Comparison of ENCODE assay signal across 8 mouse cellular contexts in the genomic region with DNA sequence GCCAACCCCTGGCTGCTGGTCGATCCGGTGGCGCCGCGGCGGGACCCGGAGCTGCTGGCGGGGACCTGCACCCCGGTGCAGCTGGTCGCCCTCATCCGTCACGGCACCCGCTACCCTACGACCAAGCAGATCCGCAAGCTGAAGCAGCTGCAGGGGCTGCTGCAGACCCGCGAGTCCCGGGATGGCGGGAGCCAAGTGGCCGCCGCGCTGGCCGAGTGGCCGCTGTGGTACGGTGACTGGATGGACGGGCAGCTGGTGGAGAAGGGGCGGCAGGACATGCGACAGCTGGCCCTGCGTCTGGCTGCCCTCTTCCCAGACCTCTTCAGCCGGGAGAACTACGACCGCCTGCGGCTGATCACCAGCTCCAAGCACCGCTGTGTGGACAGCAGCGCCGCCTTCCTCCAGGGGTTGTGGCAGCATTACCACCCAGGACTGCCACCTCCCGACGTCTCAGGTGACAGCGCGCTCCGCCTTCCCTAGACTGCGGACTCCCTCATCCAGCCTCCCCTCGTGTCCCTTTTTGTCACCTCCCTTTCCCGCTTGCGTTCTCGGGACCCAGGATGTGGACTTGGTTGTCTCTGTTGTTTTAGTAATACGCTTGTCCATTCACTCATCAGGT. TPM values are rescaled to one million over a fixed set of nuclear protein-coding genes. Genes with fewer than 3 reads are reported as not detected.
DNase-seq lines count a peak whose midpoint lies in the region; ATAC-seq lines count a peak whose summit lies in the region.
"Not testable (repeated sequence)": the region's sequence is repeated elsewhere in the genome, so short reads cannot be mapped to it uniquely, and the experiment has no call there.

No protein-coding gene starts in this region.

- not testable (repeated sequence) for H3K27me3 ChIP-seq in hindbrain, embryonic 15.5 days

- H3K27ac ChIP-seq in hindbrain, embryonic 15.5 days (replicated peaks), result peak overlapping the region; percentile 91

- peak; percentile 64 for DNase-seq in Muller cell, postnatal 12 days (ENCODE audit: inconsistent ontology term)
- DNase-seq in cerebellum, postnatal 14 days, result peak; percentile 54 to 57
- DNase-seq in gastrocnemius, adult 18-20 months (ENCODE audit: low spot score), result peak; percentile 53
- peak; percentile 60 to 75 for DNase-seq in left cerebral cortex, adult 18-20 months (ENCODE audit: low spot score in 2 of 2)
- DNase-seq in lung, postnatal 4 days, result peak; percentile 76 to 82
- peak; percentile 19 for DNase-seq in retina, postnatal 7 days (ENCODE audit: low read depth, low spot score)
- peak; percentile 82 for DNase-seq in thymus, postnatal 4 days

- H3K9ac ChIP-seq in hindbrain, embryonic 15.5 days, result peak overlapping the region; percentile 85

- H3K4me1 ChIP-seq in hindbrain, embryonic 15.5 days (replicated peaks), result peaks cover 32% of the 10 kb centered on the region

- peak overlapping the region; percentile 78 for H3K4me2 ChIP-seq in hindbrain, embryonic 15.5 days

- not testable (repeated sequence) for H3K36me3 ChIP-seq in hindbrain, embryonic 15.5 days

- under 1% methylated on average over 46 of the region's 47 CpGs for WGBS in hindbrain, embryonic 15.5 days

- not testable (repeated sequence) for H3K9me3 ChIP-seq in hindbrain, embryonic 15.5 days

- ATAC-seq in hindbrain, embryonic 15.5 days (ENCODE audit: low FRiP score, low read depth), result peak; percentile 90

- peak overlapping the region; percentile 84 for H3K4me3 ChIP-seq in hindbrain, embryonic 15.5 days

RNA-seq across cellular contexts. Expression of gene Minpp1, which starts 0.6 kb away (rescaled TPM):
- total RNA-seq in gastrocnemius, adult 18-20 months (2021), result 10 to 100 TPM; 13.9 to 14.0 TPM
- 57.7 and 59.6 TPM in 2 replicates for polyA plus RNA-seq in hindbrain, embryonic 15.5 days (2015; fragmentation: Nextera tagmentation; extraction: Ambion mirVana)
- 10 to 100 TPM; 66.5 to 68.9 TPM for total RNA-seq in left cerebral cortex, adult 18-20 months (2021)

RNA-seq across cellular contexts. Expression of gene Rpl9-ps6, which starts 19.8 kb away (rescaled TPM):
- 10 to 100 TPM; 22.7 to 52.1 TPM for total RNA-seq in gastrocnemius, adult 18-20 months (2021)
- 51.3 and 60.0 TPM in 2 replicates for polyA plus RNA-seq in hindbrain, embryonic 15.5 days (2015; fragmentation: Nextera tagmentation; extraction: Ambion mirVana)
- 10 to 100 TPM; 34.2 to 43.4 TPM for total RNA-seq in left cerebral cortex, adult 18-20 months (2021)

Comparison
In these comparisons a context has a peak if more than half of its experiments do, and no peak if none do; other contexts are left out.
1. Peak in every context shown above with its lines: DNase-seq, ATAC-seq, H3K4me3 ChIP-seq and H3K27ac ChIP-seq.
2. DNase-seq: peak in every context shown above with its lines; median percentile 82 in thymus, postnatal 4 days; 79 in lung, postnatal 4 days; 68 in left cerebral cortex, adult 18-20 months; 64 in Muller cell, postnatal 12 days; 56 in cerebellum, postnatal 14 days; 53 in gastrocnemius, adult 18-20 months; 19 in retina, postnatal 7 days.
3. RNA of gene Minpp1, which starts 0.6 kb away (total RNA-seq): 66.5 to 68.9 TPM in left cerebral cortex, adult 18-20 months; 13.9 to 14.0 TPM in gastrocnemius, adult 18-20 months; every median in the first group is over 4 times any median in the second.